Mouse (Mus musculus) granulocyte monocyte progenitor cell, adult 5-6 weeks (primary cell): Measurements from ENCODE around the gene Fzd7. TPM values are rescaled to one million over a fixed set of nuclear protein-coding genes. Genes with fewer than 3 reads are reported as not detected.

Source experiments
- total RNA-seq, 2 experiments: library from RNA; stranded (forward) in 1 of 2; stranded (reverse) in 1 of 2; fragments of 200-712, 200-1000 nt in 1 of 2; fragments of >200 nt in 1 of 2; fragmentation: Nextera tagmentation in 1 of 2; gene quantifications; 2 replicates each; pipeline ENCODE4 v1.2.3; 2014 to 2017

Gene Fzd7
- total RNA-seq, 2 experiments from 2014 or later: 4.3 to 4.6 TPM

Other genes starting within 250 kb of the Fzd7 start
- 7.3 and 9.8 TPM in 2 replicates for gene Als2, start 245.2 kb upstream of the Fzd7 start, total RNA-seq (2014; fragmentation: Nextera tagmentation)
- gene Als2, start 245.2 kb upstream of the Fzd7 start, total RNA-seq (2017): 9.3 and 10.0 TPM in 2 replicates
- not detected in 2 replicates for gene Cdk15, start 225.5 kb upstream of the Fzd7 start, total RNA-seq (2014; fragmentation: Nextera tagmentation)
- not detected in 2 replicates for gene Cdk15, start 225.5 kb upstream of the Fzd7 start, total RNA-seq (2017)
- gene Gm973, start 33.8 kb downstream of the Fzd7 start, total RNA-seq (2014; fragmentation: Nextera tagmentation): 0.41 and 2.8 TPM in 2 replicates
- gene Gm973, start 33.8 kb downstream of the Fzd7 start, total RNA-seq (2017): not detected in 2 replicates
- gene Sumo1, start 188.4 kb downstream of the Fzd7 start, total RNA-seq (2014; fragmentation: Nextera tagmentation): 216 and 240 TPM in 2 replicates
- 174 and 183 TPM in 2 replicates for gene Sumo1, start 188.4 kb downstream of the Fzd7 start, total RNA-seq (2017)
- gene Nop58, start 202.5 kb downstream of the Fzd7 start, total RNA-seq (2014; fragmentation: Nextera tagmentation): 141 and 193 TPM in 2 replicates
- gene Nop58, start 202.5 kb downstream of the Fzd7 start, total RNA-seq (2017): 1,413 and 1,436 TPM in 2 replicates